Mouse (Mus musculus): ENCODE measurements around the gene Fancc. TPM values are rescaled to one million over a fixed set of nuclear protein-coding genes. Genes with fewer than 3 reads are reported as not detected.

Gene Fancc
- polyA plus RNA-seq, 1 experiment = 0.19 TPM

DNA sequence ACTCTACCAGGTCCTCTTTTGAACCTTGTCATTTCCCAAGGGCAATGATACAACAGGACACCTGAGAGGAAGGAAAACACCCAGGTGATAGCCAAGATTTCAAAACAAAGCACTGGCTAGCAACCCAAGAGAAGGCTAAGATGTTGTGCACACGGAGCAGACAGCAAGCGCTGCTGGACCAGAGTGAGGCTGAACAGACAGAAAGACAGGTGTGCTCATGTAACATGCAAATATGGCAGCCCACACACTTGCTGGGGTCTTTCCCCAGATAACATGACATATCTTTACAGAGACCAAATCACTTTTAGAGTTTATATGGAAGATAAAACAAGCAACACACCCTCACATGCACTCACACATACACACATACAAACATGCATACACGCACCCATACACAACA is 152.6 kb downstream of the Fancc start:
- Histone ChIP-seq H3K9me3 (no peaks in the 10 kb centered on the region), H3K36me3 (replicated peaks; ENCODE audit: low read length) (no peaks in the 10 kb centered on the region), H3K27me3 (replicated peaks) (peaks cover 35% of the 10 kb centered on the region), H3K4me1 (peaks cover 29% of the 10 kb centered on the region), H3K4me3 (replicated peaks) (no peak overlapping the region)
- TF ChIP-seq FLI1 (IDR thresholded peaks at IDR 0.05; ENCODE audit: low read length) (no peak), GATA1 (IDR thresholded peaks at IDR 0.05; ENCODE audit: borderline replicate concordance, low read length) (no peak)

DNA sequence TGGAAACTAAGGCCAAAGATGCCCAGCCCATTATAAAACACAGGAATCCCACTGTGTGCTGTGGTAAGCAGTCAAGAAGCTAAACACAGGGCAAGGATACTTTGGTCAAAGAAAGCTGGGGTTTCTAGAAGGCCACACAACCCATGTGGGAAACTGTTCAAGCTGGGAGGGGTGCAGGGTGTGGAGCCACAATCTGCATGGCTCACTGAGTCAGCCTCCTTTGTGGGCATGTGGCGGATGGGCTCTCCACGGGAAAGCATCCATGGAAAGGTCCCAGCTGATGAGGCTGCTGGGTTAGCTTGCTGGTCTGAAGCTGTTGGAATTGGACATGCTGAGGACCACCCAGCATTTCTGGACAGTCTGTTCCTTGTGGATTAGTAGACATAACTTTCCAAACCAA is 154.3 kb downstream of the Fancc start:
- H3K9me3 ChIP-seq = no peaks in the 10 kb centered on the region
- no peak overlapping the region for H3K4me3 ChIP-seq (replicated peaks)
- peaks cover 34% of the 10 kb centered on the region for H3K27me3 ChIP-seq (replicated peaks)
- peaks cover 29% of the 10 kb centered on the region for H3K4me1 ChIP-seq
- TF ChIP-seq GATA1 (IDR thresholded peaks at IDR 0.05; ENCODE audit: borderline replicate concordance, low read length) = no peak
- TF ChIP-seq FLI1 (IDR thresholded peaks at IDR 0.05; ENCODE audit: low read length) = no peak
- H3K36me3 ChIP-seq (replicated peaks; ENCODE audit: low read length) = no peaks in the 10 kb centered on the region

DNA sequence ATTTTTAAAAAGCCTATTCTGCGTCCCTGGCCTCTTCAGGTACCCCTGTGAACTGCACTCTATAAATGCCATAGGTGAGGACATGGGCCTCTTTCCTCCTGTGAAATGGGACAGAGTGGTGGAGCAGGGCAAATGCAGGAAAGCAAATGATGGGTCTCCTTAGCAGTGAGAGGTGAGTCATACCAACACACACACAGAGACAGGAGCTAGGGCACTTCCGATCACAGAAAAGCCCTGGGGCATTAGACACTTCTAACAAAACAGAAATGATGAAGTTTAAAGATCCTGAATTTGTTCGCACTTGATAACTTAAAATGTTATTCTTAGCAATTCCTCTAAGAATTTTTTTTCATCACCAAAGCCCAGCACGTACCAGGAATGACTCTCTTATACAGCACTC is 157.1 kb downstream of the Fancc start:
- peaks cover 43% of the 10 kb centered on the region for H3K27me3 ChIP-seq (replicated peaks)
- no peaks in the 10 kb centered on the region for H3K36me3 ChIP-seq (replicated peaks; ENCODE audit: low read length)
- H3K9me3 ChIP-seq = no peaks in the 10 kb centered on the region
- H3K4me3 ChIP-seq (replicated peaks) = no peak overlapping the region
- peaks cover 22% of the 10 kb centered on the region for H3K4me1 ChIP-seq
- TF ChIP-seq GATA1 (IDR thresholded peaks at IDR 0.05; ENCODE audit: borderline replicate concordance, low read length) = no peak
- no peak for TF ChIP-seq FLI1 (IDR thresholded peaks at IDR 0.05; ENCODE audit: low read length)

DNA sequence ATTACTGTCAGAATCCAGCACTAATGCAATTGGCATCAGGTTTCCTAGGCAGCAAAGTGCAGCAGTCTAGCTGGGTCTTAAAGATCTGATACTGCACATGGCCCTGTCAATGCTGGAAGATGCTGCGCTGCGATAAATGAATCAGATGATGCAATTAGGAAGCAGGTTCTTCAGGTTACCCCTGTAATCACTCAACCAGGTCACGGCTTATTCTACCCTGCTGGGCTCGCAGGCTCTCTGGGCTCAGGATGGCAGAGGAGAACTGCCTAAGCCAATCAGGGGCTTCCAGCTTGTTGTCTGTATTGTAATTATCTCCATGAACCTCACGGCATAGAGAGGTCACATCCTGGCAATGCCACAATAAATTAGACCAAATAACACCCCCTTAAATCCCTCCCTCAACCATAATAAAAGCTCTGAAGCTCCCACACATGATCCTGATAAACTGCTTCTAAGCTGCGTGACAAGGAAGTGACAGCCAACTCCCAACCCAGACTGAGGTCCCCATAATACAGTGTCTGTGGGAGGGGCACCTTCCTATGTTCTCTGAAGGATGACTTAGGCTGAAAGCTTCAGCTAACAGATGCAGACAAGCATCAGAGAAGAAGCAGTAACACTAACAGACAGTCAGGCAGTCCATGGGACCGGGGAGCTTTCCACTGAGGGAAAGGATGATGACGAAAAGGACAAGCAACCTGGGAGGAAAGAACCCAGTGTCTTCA is 159.7 kb downstream of the Fancc start:
- H3K9me3 ChIP-seq = no peaks in the 10 kb centered on the region
- H3K4me1 ChIP-seq = peaks cover 10% of the 10 kb centered on the region
- no peak for TF ChIP-seq FLI1 (IDR thresholded peaks at IDR 0.05; ENCODE audit: low read length)

DNA sequence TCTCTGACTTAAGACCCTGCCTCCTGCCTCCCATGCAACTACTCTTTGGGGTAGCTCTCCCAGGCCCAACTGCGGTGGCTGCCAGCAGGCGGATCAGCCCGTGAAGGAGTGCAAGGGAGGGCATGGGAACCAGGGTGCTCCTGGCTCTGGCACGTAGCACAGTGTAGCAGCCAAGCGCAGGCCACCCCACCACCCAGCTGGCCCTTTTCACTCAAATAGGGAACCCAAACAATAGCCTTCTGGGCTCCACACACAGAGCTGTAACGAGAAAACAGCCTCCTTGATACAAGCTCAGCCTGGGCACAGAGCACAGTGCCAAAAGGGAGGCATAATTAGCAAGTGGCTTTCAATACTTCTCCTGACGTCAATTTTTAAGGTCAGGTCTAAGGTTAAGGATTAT is 160.7 kb downstream of the Fancc start:
- no peaks in the 10 kb centered on the region for H3K9me3 ChIP-seq
- no peaks in the 10 kb centered on the region; the same call in none of the 2 replicates for H3K4me1 ChIP-seq
- no peak overlapping the region for H3K4me3 ChIP-seq (replicated peaks)
- TF ChIP-seq FLI1 (IDR thresholded peaks at IDR 0.05; ENCODE audit: low read length) (no peak), GATA1 (IDR thresholded peaks at IDR 0.05; ENCODE audit: borderline replicate concordance, low read length) (no peak)
- peaks cover 32% of the 10 kb centered on the region for H3K27me3 ChIP-seq (replicated peaks)
- no peaks in the 10 kb centered on the region for H3K36me3 ChIP-seq (replicated peaks; ENCODE audit: low read length)

More for the DNA sequence above, 159.7 kb downstream of the Fancc start:
- Histone ChIP-seq H3K36me3 (replicated peaks; ENCODE audit: low read length) (no peaks in the 10 kb centered on the region), H3K4me3 (replicated peaks) (no peak overlapping the region), H3K27me3 (replicated peaks) (peaks cover 42% of the 10 kb centered on the region)

DNA sequence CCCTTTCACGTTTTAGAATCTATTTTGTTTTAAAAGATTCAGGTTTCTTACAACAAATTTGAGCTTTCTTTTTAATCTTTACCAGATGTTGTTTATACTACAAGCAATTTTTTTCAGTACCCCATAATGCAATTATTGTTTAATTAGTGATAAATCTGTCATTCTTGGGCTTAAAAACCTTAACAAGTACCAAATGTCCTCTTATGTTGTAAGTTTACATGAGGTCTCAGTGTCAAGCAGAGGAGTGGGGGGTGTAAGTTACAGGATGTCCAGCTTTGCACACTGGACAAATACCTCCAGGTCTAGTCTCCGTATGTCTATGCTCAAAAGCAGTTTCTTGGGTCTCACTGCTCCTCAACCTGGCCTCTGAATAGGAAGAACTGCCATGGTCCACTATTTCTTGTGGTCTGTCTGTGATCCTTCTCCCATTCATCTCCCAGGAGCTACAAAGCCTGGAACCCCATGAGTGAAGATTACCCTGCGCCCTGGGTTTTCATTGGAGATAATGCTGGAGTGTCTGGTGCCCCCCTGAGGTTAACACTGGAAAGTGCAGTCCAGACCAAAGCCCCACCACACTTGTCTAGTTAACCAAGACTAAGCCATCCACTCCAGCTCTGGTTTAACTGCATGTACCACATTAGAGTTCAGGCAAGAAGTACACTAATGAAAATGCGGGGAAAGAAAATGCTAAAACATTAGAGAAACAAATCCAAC is 161.5 kb downstream of the Fancc start:
- no peaks in the 10 kb centered on the region; the same call in 1 of the 2 replicates for H3K4me1 ChIP-seq
- no peaks in the 10 kb centered on the region for H3K9me3 ChIP-seq
- no peaks in the 10 kb centered on the region for H3K36me3 ChIP-seq (replicated peaks; ENCODE audit: low read length)
- H3K27me3 ChIP-seq (replicated peaks) = peaks cover 28% of the 10 kb centered on the region
- no peak overlapping the region for H3K4me3 ChIP-seq (replicated peaks)
- no peak for TF ChIP-seq GATA1 (IDR thresholded peaks at IDR 0.05; ENCODE audit: borderline replicate concordance, low read length)
- TF ChIP-seq FLI1 (IDR thresholded peaks at IDR 0.05; ENCODE audit: low read length) = no peak

DNA sequence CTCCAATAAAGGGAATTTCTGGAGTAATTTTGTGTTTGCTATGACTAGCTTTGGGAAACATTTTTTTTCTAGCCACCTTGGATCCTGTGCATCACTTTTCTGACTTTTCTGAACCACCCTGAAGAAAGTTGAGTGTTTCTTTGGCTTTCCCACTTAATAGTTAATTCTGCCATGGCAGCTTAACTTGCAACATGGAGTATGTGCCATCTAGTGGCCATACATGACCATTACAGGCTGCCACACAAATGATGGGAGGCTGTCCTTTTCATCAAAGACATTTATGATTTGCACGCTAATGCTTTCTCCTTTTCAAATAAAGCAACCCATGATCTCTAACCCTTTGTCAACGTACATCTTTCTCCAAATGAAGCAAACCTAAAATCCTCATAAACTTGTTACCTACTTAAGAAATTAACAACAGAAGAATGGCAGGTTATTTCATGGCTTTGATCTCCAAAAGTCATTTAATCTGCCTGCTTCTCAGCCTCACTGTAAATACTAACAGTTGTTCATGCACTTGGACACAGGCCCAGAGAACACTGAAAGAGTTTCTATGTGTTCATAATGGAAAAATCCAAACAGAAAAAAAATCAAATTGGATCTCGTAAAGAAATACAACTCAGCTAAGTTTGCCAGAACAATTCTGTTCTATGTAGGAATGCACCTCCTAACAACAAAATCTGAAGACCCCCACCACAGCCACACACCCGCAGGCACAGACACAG is 164.3 kb downstream of the Fancc start:
- Histone ChIP-seq H3K36me3 (replicated peaks; ENCODE audit: low read length) (peaks cover 3% of the 10 kb centered on the region), H3K27me3 (replicated peaks) (peaks cover 23% of the 10 kb centered on the region), H3K4me1 (peaks cover 14% of the 10 kb centered on the region), H3K9me3 (no peaks in the 10 kb centered on the region), H3K4me3 (replicated peaks) (no peak overlapping the region)
- TF ChIP-seq GATA1 (IDR thresholded peaks at IDR 0.05; ENCODE audit: borderline replicate concordance, low read length) (no peak), FLI1 (IDR thresholded peaks at IDR 0.05; ENCODE audit: low read length) (no peak)

DNA sequence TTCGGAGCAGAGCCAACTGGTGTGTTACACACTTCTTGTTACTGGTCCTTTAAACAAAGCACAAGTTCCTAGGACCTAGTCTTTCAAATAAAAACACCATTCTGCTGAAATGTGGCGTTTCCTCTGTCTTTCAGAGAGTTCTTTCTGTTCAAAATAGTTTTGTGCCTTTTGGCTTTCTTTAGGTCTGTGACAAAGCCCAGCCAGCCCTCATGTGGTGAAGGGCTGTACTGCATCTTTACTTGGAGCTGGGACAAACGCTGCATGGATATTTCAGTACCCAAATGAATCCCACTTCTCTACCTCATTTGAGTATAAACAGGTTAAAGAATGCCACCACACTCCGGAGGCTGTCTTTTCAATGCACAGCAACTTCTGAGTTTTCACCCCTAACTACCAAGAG is 165.7 kb downstream of the Fancc start:
- H3K36me3 ChIP-seq (replicated peaks; ENCODE audit: low read length) = peaks cover 3% of the 10 kb centered on the region
- H3K27me3 ChIP-seq (replicated peaks) = peaks cover 13% of the 10 kb centered on the region
- TF ChIP-seq GATA1 (IDR thresholded peaks at IDR 0.05; ENCODE audit: borderline replicate concordance, low read length) (no peak), FLI1 (IDR thresholded peaks at IDR 0.05; ENCODE audit: low read length) (no peak)
- no peak overlapping the region for H3K4me3 ChIP-seq (replicated peaks)
- peaks cover 16% of the 10 kb centered on the region for H3K4me1 ChIP-seq
- no peaks in the 10 kb centered on the region for H3K9me3 ChIP-seq

DNA sequence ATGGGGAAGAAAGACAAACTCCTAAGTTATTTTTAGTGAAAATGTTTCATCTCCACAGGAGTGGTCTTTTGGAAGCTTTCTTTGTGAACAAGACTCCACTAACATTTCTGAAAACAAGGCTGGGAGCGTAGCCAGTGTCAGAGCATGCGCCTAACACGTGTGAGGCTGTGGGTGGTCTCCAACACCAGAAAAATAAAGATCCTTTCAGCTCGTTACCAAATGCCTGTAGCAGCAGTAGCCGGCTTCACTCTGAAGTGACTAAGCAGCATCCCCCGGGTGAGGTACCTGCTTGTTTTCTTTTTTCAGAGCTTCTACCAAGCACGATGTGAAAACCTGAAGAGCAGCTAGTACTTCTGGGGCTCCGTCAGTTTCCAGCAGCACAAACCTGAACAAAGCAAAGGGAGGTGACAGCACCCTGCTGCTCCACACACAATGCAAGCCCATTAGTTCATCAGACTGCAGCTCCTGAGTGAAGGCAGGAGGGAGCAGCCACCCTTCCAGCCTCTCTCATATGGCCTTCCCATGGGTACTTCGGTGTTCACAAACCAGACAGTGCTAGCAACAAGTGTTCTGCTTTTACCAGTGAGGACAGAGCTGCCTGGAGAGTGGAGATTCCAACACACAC is 166.7 kb downstream of the Fancc start:
- Histone ChIP-seq H3K4me1 (peaks cover 24% of the 10 kb centered on the region), H3K36me3 (replicated peaks; ENCODE audit: low read length) (peaks cover 3% of the 10 kb centered on the region), H3K9me3 (no peaks in the 10 kb centered on the region), H3K27me3 (replicated peaks) (peaks cover 10% of the 10 kb centered on the region), H3K4me3 (replicated peaks) (no peak overlapping the region)
- TF ChIP-seq GATA1 (IDR thresholded peaks at IDR 0.05; ENCODE audit: borderline replicate concordance, low read length) (no peak), FLI1 (IDR thresholded peaks at IDR 0.05; ENCODE audit: low read length) (no peak)
